Mouse (Mus musculus): ENCODE measurements around the gene Pam. TPM values are rescaled to one million over a fixed set of nuclear protein-coding genes. Genes with fewer than 3 reads are reported as not detected.

Pam gene
- polyA plus RNA-seq, 1 experiment from 2014 or later: 41.5 TPM

DNA sequence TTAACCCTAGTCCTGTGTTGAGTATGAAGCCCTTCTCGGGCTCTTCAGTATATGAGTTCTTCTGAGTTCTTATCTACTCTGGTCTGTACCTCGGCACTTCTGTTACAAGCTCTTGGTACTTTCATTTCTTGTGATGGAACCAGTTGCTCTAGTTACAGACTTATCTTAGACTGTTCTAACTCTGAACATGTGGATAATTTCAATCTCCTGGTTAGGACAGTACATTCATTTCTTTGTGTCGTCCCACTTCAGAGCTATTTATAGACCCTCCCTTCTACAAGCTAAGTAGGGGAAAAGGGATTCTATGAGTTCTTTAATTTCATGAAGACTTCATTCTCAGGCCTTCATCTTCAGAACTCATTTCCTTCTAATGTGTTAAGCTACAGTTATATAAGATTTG, 307.8 kb downstream of the Pam start:
- WGBS: 71% methylated on average over 3 of the region's 3 CpGs
- Histone ChIP-seq H3K9me3 (ENCODE audit: low read depth, low read length) (no peaks in the 10 kb centered on the region), H3K4me2 (no peak overlapping the region), H3K9ac (no peak overlapping the region), H3K36me3 (ENCODE audit: insufficient read depth) (0 out of 2 replicates have a peak, but pooled peaks cover 7% of the 10 kb centered on the region), H3K4me3 (ENCODE audit: low read depth, low read length) (no peak overlapping the region), H3K27me3 (ENCODE audit: insufficient read depth, low read length) (no peaks in the 10 kb centered on the region), H3K27ac (ENCODE audit: low read depth) (no peak overlapping the region), H3K4me1 (ENCODE audit: insufficient read depth) (no peaks in the 10 kb centered on the region)
- ATAC-seq (ENCODE audit: insufficient read depth) (no peak), DNase-seq (no peak)
- TF ChIP-seq CTCF (IDR thresholded peaks at IDR 0.05; ENCODE audit: low read depth): no peak

DNA sequence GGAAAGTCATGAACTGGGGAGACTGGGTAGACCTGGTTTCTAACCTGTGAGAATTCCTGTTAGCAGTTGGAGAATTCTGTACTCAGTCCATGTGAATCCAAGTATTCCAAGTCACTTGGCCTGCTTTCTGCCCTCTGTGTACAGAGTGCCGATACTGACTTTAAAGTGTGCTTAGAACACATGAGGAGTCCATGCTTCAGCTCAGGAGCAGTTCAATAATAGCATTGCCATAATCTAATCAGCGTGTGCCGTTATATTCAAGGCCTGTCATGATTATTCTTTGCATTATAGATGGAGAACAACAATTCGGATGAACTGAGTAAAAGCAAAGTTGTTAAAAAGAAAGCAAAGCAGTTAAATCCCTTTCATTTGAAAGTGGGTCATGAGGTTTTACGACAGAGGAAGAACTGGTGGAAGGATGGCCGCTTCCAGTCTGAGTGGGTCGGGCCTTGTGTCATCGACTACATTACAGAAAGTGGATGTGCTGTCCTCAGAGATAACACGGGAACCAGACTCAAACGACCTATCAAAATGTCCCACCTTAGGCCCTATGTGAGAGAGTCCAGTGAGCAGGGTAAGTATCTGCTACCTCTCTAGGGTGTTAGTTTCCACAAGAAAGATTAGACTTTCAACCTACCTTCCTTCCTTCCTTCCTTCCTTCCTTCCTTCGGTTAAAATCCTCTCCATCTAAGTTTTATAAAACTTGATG, 309.6 kb downstream of the Pam start:
- DNase-seq (no peak), ATAC-seq (ENCODE audit: insufficient read depth) (no peak)
- H3K27me3 ChIP-seq (ENCODE audit: insufficient read depth, low read length): no peaks in the 10 kb centered on the region
- H3K27ac ChIP-seq (ENCODE audit: low read depth): no peak overlapping the region
- H3K4me2 ChIP-seq: no peak overlapping the region
- no peak overlapping the region for H3K9ac ChIP-seq
- H3K9me3 ChIP-seq (ENCODE audit: low read depth, low read length): no peaks in the 10 kb centered on the region
- 85% methylated on average over 11 of the region's 11 CpGs for WGBS
- TF ChIP-seq CTCF (IDR thresholded peaks at IDR 0.05; ENCODE audit: low read depth): no peak
- no peaks in the 10 kb centered on the region for H3K4me1 ChIP-seq (ENCODE audit: insufficient read depth)
- H3K4me3 ChIP-seq (ENCODE audit: low read depth, low read length): no peak overlapping the region
- 0 out of 2 replicates have a peak, but pooled peaks cover 7% of the 10 kb centered on the region for H3K36me3 ChIP-seq (ENCODE audit: insufficient read depth)

DNA sequence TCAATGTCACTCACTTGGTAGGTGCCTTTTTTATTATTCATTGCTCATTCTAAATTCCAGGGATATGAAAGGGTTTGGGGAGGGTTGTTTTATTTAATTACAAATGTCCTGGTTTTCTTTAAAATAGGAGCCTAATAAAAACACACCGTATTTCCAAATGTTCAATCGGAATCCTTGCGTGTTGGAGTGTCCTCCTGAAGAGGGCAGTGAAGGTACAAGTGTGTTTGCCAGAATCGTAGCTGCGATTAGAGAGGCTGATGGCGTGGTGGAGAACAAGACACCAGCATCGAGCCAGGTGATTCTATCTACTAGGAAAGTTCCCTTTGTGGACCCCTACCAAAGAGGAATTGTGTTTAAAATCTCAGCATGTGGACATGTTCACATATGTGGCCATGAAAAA, 310.5 kb downstream of the Pam start:
- H3K27ac ChIP-seq (ENCODE audit: low read depth): no peak overlapping the region
- no peaks in the 10 kb centered on the region for H3K27me3 ChIP-seq (ENCODE audit: insufficient read depth, low read length)
- TF ChIP-seq CTCF (IDR thresholded peaks at IDR 0.05; ENCODE audit: low read depth): no peak
- H3K4me2 ChIP-seq: no peak overlapping the region
- no peaks in the 10 kb centered on the region for H3K4me1 ChIP-seq (ENCODE audit: insufficient read depth)
- no peak overlapping the region for H3K4me3 ChIP-seq (ENCODE audit: low read depth, low read length)
- H3K36me3 ChIP-seq (ENCODE audit: insufficient read depth): 0 out of 2 replicates have a peak, but pooled peaks cover 7% of the 10 kb centered on the region
- H3K9me3 ChIP-seq (ENCODE audit: low read depth, low read length): no peaks in the 10 kb centered on the region
- no peak overlapping the region for H3K9ac ChIP-seq
- DNase-seq: peak; percentile 5
- no peak for ATAC-seq (ENCODE audit: insufficient read depth)
- 70% methylated on average over 7 of the region's 7 CpGs for WGBS

DNA sequence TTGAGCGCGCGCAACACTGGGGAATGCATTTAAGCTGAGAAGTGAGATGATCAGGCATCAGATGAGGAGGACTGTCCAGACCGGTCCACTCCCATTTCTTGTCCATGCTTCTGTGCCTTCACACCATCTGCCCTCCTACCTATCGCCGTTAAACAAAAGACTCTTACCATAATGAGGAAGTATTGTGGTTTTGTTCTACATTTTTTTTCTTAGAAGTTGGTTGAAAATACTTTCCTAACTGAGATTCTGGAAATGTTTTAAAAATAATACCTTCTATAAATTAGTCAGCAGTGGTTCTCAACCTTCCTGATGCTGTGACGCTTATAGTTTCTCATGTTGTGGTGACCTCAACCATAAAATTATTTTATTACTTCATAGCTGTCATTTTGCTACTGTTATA, 313.8 kb downstream of the Pam start:
- no peak for ATAC-seq (ENCODE audit: insufficient read depth)
- H3K27ac ChIP-seq (ENCODE audit: low read depth): no peak overlapping the region
- H3K4me1 ChIP-seq (ENCODE audit: insufficient read depth): no peaks in the 10 kb centered on the region
- no peak overlapping the region for H3K4me2 ChIP-seq
- no peak for DNase-seq
- no peaks in the 10 kb centered on the region for H3K27me3 ChIP-seq (ENCODE audit: insufficient read depth, low read length)
- H3K9me3 ChIP-seq (ENCODE audit: low read depth, low read length): no peaks in the 10 kb centered on the region
- 92% methylated on average over 7 of the region's 7 CpGs for WGBS
- no peak overlapping the region for H3K4me3 ChIP-seq (ENCODE audit: low read depth, low read length)
- H3K9ac ChIP-seq: no peak overlapping the region
- no peak for TF ChIP-seq CTCF (IDR thresholded peaks at IDR 0.05; ENCODE audit: low read depth)
- 0 out of 2 replicates have a peak, but pooled peaks cover 7% of the 10 kb centered on the region for H3K36me3 ChIP-seq (ENCODE audit: insufficient read depth)

DNA sequence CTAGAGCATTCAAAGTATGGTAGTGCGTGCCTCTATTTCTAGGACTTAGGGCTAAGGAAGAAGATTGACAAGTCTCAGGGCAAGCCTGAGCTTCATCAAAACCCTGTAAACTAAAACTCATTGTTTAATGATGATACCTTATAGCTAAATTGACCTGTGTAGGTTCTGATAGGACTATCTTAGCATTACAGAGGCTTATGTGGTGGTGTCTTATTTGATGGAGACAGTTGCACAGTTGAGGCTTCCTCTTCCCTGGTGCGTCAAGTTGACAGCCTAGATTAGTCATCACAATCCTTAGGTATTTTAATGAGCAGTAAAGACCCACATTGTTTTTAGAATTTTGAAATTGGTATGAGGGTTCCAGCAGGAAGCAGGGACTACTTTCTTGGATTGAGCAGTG, 321.5 kb downstream of the Pam start:
- Histone ChIP-seq H3K27ac (ENCODE audit: low read depth) (no peak overlapping the region), H3K4me1 (ENCODE audit: insufficient read depth) (peaks cover 3% of the 10 kb centered on the region; the same call in 1 of the 2 replicates), H3K9me3 (ENCODE audit: low read depth, low read length) (no peaks in the 10 kb centered on the region), H3K27me3 (ENCODE audit: insufficient read depth, low read length) (no peaks in the 10 kb centered on the region), H3K4me3 (ENCODE audit: low read depth, low read length) (no peak overlapping the region), H3K4me2 (no peak overlapping the region), H3K9ac (no peak overlapping the region), H3K36me3 (ENCODE audit: insufficient read depth) (no peaks in the 10 kb centered on the region)
- no peak for TF ChIP-seq CTCF (IDR thresholded peaks at IDR 0.05; ENCODE audit: low read depth)
- ATAC-seq (ENCODE audit: insufficient read depth): no peak
- DNase-seq: no peak
- 90% methylated on average over 2 of the region's 2 CpGs for WGBS

DNA sequence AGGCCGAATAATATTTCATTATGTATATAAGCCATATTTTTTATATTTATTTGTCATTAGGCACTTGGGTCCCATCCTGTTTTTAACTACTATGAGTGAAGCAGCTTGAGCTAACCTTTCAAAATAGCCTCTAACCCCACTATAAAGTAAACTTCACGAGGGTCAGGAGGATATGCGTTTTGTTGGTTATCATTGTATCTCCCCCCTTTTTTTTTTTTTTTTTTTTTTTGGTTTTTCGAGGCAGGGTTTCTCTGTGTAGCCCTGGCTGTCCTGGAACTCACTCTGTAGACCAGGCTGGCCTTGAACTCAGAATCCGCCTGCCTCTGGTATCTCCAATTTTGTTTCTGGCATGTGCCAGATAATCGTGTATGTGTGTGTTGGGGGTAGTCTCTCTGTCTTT, 322.1 kb downstream of the Pam start:
- Histone ChIP-seq H3K4me2 (no peak overlapping the region), H3K36me3 (ENCODE audit: insufficient read depth) (no peaks in the 10 kb centered on the region), H3K9me3 (ENCODE audit: low read depth, low read length) (no peaks in the 10 kb centered on the region), H3K27ac (ENCODE audit: low read depth) (no peak overlapping the region), H3K27me3 (ENCODE audit: insufficient read depth, low read length) (no peaks in the 10 kb centered on the region), H3K4me1 (ENCODE audit: insufficient read depth) (peaks cover 6% of the 10 kb centered on the region; the same call in 1 of the 2 replicates), H3K4me3 (ENCODE audit: low read depth, low read length) (no peak overlapping the region), H3K9ac (no peak overlapping the region)
- WGBS: 80% methylated on average over 6 of the region's 6 CpGs
- no peak for ATAC-seq (ENCODE audit: insufficient read depth)
- TF ChIP-seq CTCF (IDR thresholded peaks at IDR 0.05; ENCODE audit: low read depth): no peak
- no peak for DNase-seq

DNA sequence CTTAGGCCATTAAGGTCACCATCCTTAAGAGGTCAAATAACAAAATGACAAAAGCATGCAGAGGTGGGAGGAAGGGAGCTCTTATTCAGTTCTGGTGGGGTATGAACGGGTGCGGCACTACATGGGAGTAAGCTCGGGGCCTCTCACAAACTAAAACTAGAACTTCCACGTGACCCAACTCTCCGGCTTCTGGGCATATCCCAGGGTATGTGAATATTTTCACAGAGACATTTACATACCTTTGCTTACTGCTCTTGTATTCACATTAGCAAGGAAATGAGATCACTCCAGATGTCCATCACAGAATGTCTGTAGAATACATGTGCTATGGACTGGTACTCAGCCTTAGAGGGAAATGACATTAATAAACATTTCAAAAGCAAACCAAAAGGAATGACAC, 323.7 kb downstream of the Pam start:
- WGBS: 93% methylated on average over 5 of the region's 5 CpGs
- ATAC-seq (ENCODE audit: insufficient read depth) (no peak), DNase-seq (no peak)
- Histone ChIP-seq H3K9me3 (ENCODE audit: low read depth, low read length) (no peaks in the 10 kb centered on the region), H3K4me3 (ENCODE audit: low read depth, low read length) (no peak overlapping the region), H3K4me1 (ENCODE audit: insufficient read depth) (peaks cover 6% of the 10 kb centered on the region; the same call in 1 of the 2 replicates), H3K27ac (ENCODE audit: low read depth) (no peak overlapping the region), H3K27me3 (ENCODE audit: insufficient read depth, low read length) (no peaks in the 10 kb centered on the region), H3K36me3 (ENCODE audit: insufficient read depth) (no peaks in the 10 kb centered on the region), H3K4me2 (no peak overlapping the region), H3K9ac (no peak overlapping the region)
- no peak for TF ChIP-seq CTCF (IDR thresholded peaks at IDR 0.05; ENCODE audit: low read depth)
